Mouse (Mus musculus): Measurements from ENCODE around the gene Poldip3. TPM values are rescaled to one million over a fixed set of nuclear protein-coding genes. Genes with fewer than 3 reads are reported as not detected.

The Poldip3 gene
- polyA plus RNA-seq (2015; fragmentation: Nextera tagmentation; extraction: Ambion mirVana), result 62.8 and 66.6 TPM in 2 replicates

GRCm38 (mm10) chr15:83149196-83150072 is at the start of gene Poldip3:
Gene Poldip3 (minus strand): TSS chr15:83149384.

GRCm38 (mm10) chr15:83172492-83173429 is 23.6 kb upstream of the Poldip3 start, which contains the start of gene Cyb5r3:
Gene Cyb5r3 (minus strand): TSS chr15:83172592.

GRCm38 (mm10) chr15:83122566-83123145 is 26.5 kb downstream of the Poldip3 start, which contains the start of gene Rrp7a:
Gene Rrp7a (minus strand): TSS chr15:83122801.

GRCm38 (mm10) chr15:83089429-83089605 is 59.9 kb downstream of the Poldip3 start, which contains the start of gene Serhl:
Gene Serhl (plus strand): TSS chr15:83089506.

Other genes starting within 250 kb of the Poldip3 start
- 4.8 and 5.7 TPM in 2 replicates for gene Tcf20, start 161.5 kb downstream of the Poldip3 start, polyA plus RNA-seq (2015; fragmentation: Nextera tagmentation; extraction: Ambion mirVana)
- gene Nfam1, start 116.1 kb downstream of the Poldip3 start, polyA plus RNA-seq (2015; fragmentation: Nextera tagmentation; extraction: Ambion mirVana), result 18.3 and 24.4 TPM in 2 replicates
- gene Serhl, start 59.9 kb downstream of the Poldip3 start, polyA plus RNA-seq (2015; fragmentation: Nextera tagmentation; extraction: Ambion mirVana), result 31.0 and 37.7 TPM in 2 replicates
- gene Rrp7a, start 26.6 kb downstream of the Poldip3 start, polyA plus RNA-seq (2015; fragmentation: Nextera tagmentation; extraction: Ambion mirVana), result 29.6 and 35.2 TPM in 2 replicates
- gene Cyb5r3, start 23.2 kb upstream of the Poldip3 start, polyA plus RNA-seq (2015; fragmentation: Nextera tagmentation; extraction: Ambion mirVana), result 86.7 and 93.2 TPM in 2 replicates
- 5.1 and 6.1 TPM in 2 replicates for gene A4galt, start 102.4 kb upstream of the Poldip3 start, polyA plus RNA-seq (2015; fragmentation: Nextera tagmentation; extraction: Ambion mirVana)
- 20.7 and 23.6 TPM in 2 replicates for gene Arfgap3, start 200.9 kb upstream of the Poldip3 start, polyA plus RNA-seq (2015; fragmentation: Nextera tagmentation; extraction: Ambion mirVana)

All from spleen, postnatal 0 days (tissue).